In genomic region chr5:120574469-120575063, GRCm38 (mm10) we compare ENCODE assay signal across 32 mouse cellular contexts. TPM values are rescaled to one million over a fixed set of nuclear protein-coding genes. Genes with fewer than 3 reads are reported as not detected.
DNase-seq lines count a peak whose midpoint lies in the region; TF ChIP-seq lines count a peak whose summit lies in the region.
"Had no signal": no experiment of that assay in that cellular context is flagged by ENCODE, and none has a peak within 500 bp of the region (broad histone marks: within the 10 kb centered on the region; RNA-seq: fewer than 3 reads in every experiment).

No protein-coding gene starts in this region.

- no peak overlapping the region for H3K4me3 ChIP-seq in cerebellum, adult 2 months (replicated peaks; ENCODE audit: insufficient read depth, low read depth, low read length)
- H3K4me3 ChIP-seq: forebrain, embryonic 15.5 days; heart, embryonic 15.5 days; hindbrain, embryonic 13.5 days; layer of hippocampus, adult 2 months; limb, embryonic 10.5 days; limb, embryonic 15.5 days; neural tube, embryonic 15.5 days had no signal

- WGBS in cerebellum, adult 2 months, result 40% methylated on average over 10 of the region's 10 CpGs

- H3K4me1 ChIP-seq in cerebellum, adult 2 months (ENCODE audit: control insufficient read depth, insufficient read depth, low read length), result peaks cover 59% of the 10 kb centered on the region

- peak; percentile 55 to 62 for DNase-seq in cerebellum, adult 2 months
- DNase-seq in cerebellum, postnatal 4 days (ENCODE audit: low spot score in 2 of 2), result no peak
- peak; percentile 95 for DNase-seq in heart, adult 11 months
- no peak for DNase-seq in heart, postnatal 25 days (ENCODE audit: low spot score)
- DNase-seq in brain, adult 2 months (ENCODE audit: low read depth, low spot score), result peak; percentile 44
- DNase-seq in cerebellum, postnatal 14 days, result peak; percentile 58 to 76
- DNase-seq in layer of hippocampus, postnatal 25 days (ENCODE audit: extremely low spot score in 1 of 2, low spot score in 1 of 2), result no peak
- DNase-seq: adrenal gland, postnatal 10 days; heart, postnatal 36 days; kidney, adult 2 months; kidney, postnatal 36 days; lung, adult 2 months; lung, postnatal 14 days; midbrain, embryonic 14.5 days; retina, postnatal 1 day; right cerebral cortex, postnatal 14 days had no signal

- TF ChIP-seq POLR2A in cerebellum, adult 2 months (IDR thresholded peaks at IDR 0.05; ENCODE audit: borderline replicate concordance, insufficient read depth, low read length), result no peak

- no peak for TF ChIP-seq CTCF in cerebellum, adult 2 months (IDR thresholded peaks at IDR 0.05; ENCODE audit: borderline replicate concordance, insufficient read depth, low read depth, low read length)

- H3K27me3 ChIP-seq in cerebellum, adult 2 months (ENCODE audit: control insufficient read depth, insufficient read depth, low read length), result no peaks in the 10 kb centered on the region
- H3K27me3 ChIP-seq: forebrain, embryonic 15.5 days; heart, embryonic 15.5 days; hindbrain, embryonic 13.5 days; limb, embryonic 15.5 days; neural tube, embryonic 15.5 days; Patski had no signal

- no peak overlapping the region for H3K27ac ChIP-seq in cerebellum, adult 2 months (ENCODE audit: insufficient read depth, low read length)
- H3K27ac ChIP-seq: forebrain, embryonic 15.5 days; heart, embryonic 15.5 days; hindbrain, embryonic 13.5 days; layer of hippocampus, adult 2 months; limb, embryonic 10.5 days; limb, embryonic 15.5 days; liver, embryonic 14.5 days; neural tube, embryonic 15.5 days had no signal

- intact Hi-C loops in heart, postnatal 25 days (cut with DNase I), result no loop called here

RNA-seq across cellular contexts. Expression of gene Tpcn1, which starts 13.9 kb away (rescaled TPM):
- 47.3 and 56.6 TPM in 2 replicates for polyA plus RNA-seq in cerebellum, adult 2 months (2012; rRNA removed)
- total RNA-seq in heart, postnatal 25 days (2021), result 10 to 100 TPM; 36.0 to 37.9 TPM
- 10 to 100 TPM; 31.0 to 39.9 TPM for total RNA-seq in layer of hippocampus, postnatal 25 days (2021)

RNA-seq across cellular contexts. Expression of gene Iqcd, which starts 14.2 kb away (rescaled TPM):
- polyA plus RNA-seq in cerebellum, adult 2 months (2012; rRNA removed), result 1.8 and 2.0 TPM in 2 replicates
- not detected for total RNA-seq in heart, postnatal 25 days (2021)
- under 1 TPM; 0.79 to 0.80 TPM for total RNA-seq in layer of hippocampus, postnatal 25 days (2021)
- total RNA-seq: gastrocnemius, adult 8-10 months; heart, postnatal 36 days had no signal

RNA-seq across cellular contexts. Expression of gene Rita1, which starts 37.8 kb away (rescaled TPM):
- 43.7 and 47.3 TPM in 2 replicates for polyA plus RNA-seq in cerebellum, adult 2 months (2012; rRNA removed)
- 10 to 100 TPM; 15.4 to 18.7 TPM for total RNA-seq in heart, postnatal 25 days (2021)
- total RNA-seq in layer of hippocampus, postnatal 25 days (2021), result 10 to 100 TPM; 23.9 to 25.5 TPM

RNA-seq across cellular contexts. Expression of gene Ddx54, which starts 38.0 kb away (rescaled TPM):
- polyA plus RNA-seq in cerebellum, adult 2 months (2012; rRNA removed), result 24.1 and 25.4 TPM in 2 replicates
- 10 to 100 TPM; 20.1 to 21.4 TPM for total RNA-seq in heart, postnatal 25 days (2021)
- total RNA-seq in layer of hippocampus, postnatal 25 days (2021), result 10 to 100 TPM; 40.7 to 42.5 TPM

RNA-seq across cellular contexts. Expression of gene Cfap73, which starts 59.5 kb away (rescaled TPM):
- 0.24 and 0.31 TPM in 2 replicates for polyA plus RNA-seq in cerebellum, adult 2 months (2012; rRNA removed)
- total RNA-seq in heart, postnatal 25 days (2021), result not detected
- total RNA-seq in layer of hippocampus, postnatal 25 days (2021), result under 1 TPM; 0.39 to 0.42 TPM
- total RNA-seq: gastrocnemius, adult 8-10 months; gastrocnemius, postnatal 4 days; heart, adult 8-10 months; heart, postnatal 36 days; MEL had no signal
- polyA plus RNA-seq: heart, embryonic 15.5 days; kidney, adult 2 months; kidney, embryonic 16.5 days; limb, embryonic 10.5 days; limb, embryonic 15.5 days; liver, embryonic 14.5 days; midbrain, embryonic 14.5 days; small intestine, adult 2 months; stomach, embryonic 14.5 days had no signal

Comparison
In these comparisons a context has a peak if more than half of its experiments do, and no peak if none do; other contexts are left out.
1. DNase-seq: peak in cerebellum, adult 2 months (2 of 2), heart, adult 11 months (single experiment), brain, adult 2 months (single experiment) and cerebellum, postnatal 14 days (2 of 2); none in cerebellum, postnatal 4 days (0 of 2), heart, postnatal 25 days (single experiment) and layer of hippocampus, postnatal 25 days (0 of 2).